Mouse (Mus musculus) heart, embryonic 16.5 days (tissue): ENCODE data around the gene Slc17a1. TPM values are rescaled to one million over a fixed set of nuclear protein-coding genes. Genes with fewer than 3 reads are reported as not detected.

Experiments
- ATAC-seq: fragments of 200-750 bp; cut with Nextera tagmentation; replicated peaks from 2 replicates; pipeline ENCODE4 v1.8.0; 2017; ENCODE audit warnings: moderate number of reproducible peaks; ENCODE audit not compliant: insufficient read depth, low FRiP score; ENCODE audit errors: extremely low read depth
- H3K27ac ChIP-seq: fragments of 300-500 bp; sonication (generic); 2 replicates; pipeline ENCODE4 v1.5.1; 2014; ENCODE audit warnings: mild to moderate bottlenecking, low read length, control low read depth, moderate library complexity
- H3K27me3 ChIP-seq: fragments of 300-500 bp; sonication (generic); 2 replicates; pipeline ENCODE4 v1.6.1; 2014; ENCODE audit warnings: low read length, mixed read lengths; ENCODE audit not compliant: control insufficient read depth, insufficient read depth
- H3K36me3 ChIP-seq: fragments of 300-500 bp; sonication (generic); 2 replicates; pipeline ENCODE4 v1.6.1; 2014; ENCODE audit not compliant: control insufficient read depth, insufficient read depth
- H3K4me1 ChIP-seq: fragments of 300-500 bp; sonication (generic); 2 replicates; pipeline ENCODE4 v1.6.1; 2014; ENCODE audit warnings: low read length, mixed read lengths; ENCODE audit not compliant: control insufficient read depth, insufficient read depth
- H3K4me2 ChIP-seq: fragments of 300-500 bp; sonication (generic); 2 replicates; pipeline ENCODE4 v1.6.1; 2014; ENCODE audit warnings: low read depth, mild to moderate bottlenecking, control low read depth, low read length
- H3K4me3 ChIP-seq: fragments of 300-500 bp; sonication (generic); 2 replicates; pipeline ENCODE4 v1.5.1; 2014; ENCODE audit warnings: mild to moderate bottlenecking, control low read depth, low read length
- H3K9ac ChIP-seq: fragments of 300-500 bp; sonication (generic); 2 replicates; pipeline ENCODE4 v1.6.1; 2014; ENCODE audit warnings: low read length, control low read depth
- H3K9me3 ChIP-seq: fragments of 300-500 bp; sonication (generic); replicated peaks from 2 replicates; pipeline ENCODE4 v1.6.1; 2016; ENCODE audit warnings: low read length; ENCODE audit not compliant: control insufficient read depth
- WGBS: fragments of 180-500 bp; shearing (Covaris S2); extraction: QIAGEN DNeasy Blood & Tissue Kit; methylation state at CpG from one replicate; pipeline ENCODE4 v1.1.7; 2014; 5-methylcytosine and 5-hydroxymethylcytosine counted together
- polyA plus RNA-seq: library from polyadenylated mRNA; unstranded; fragments of >200 nt; fragmentation: Nextera tagmentation; extraction: Ambion mirVana; gene quantifications from 2 replicates; pipeline ENCODE4 v1.2.1, GENCODE M21; 2015

Gene Slc17a1
- not detected in 2 replicates for polyA plus RNA-seq

DNA sequence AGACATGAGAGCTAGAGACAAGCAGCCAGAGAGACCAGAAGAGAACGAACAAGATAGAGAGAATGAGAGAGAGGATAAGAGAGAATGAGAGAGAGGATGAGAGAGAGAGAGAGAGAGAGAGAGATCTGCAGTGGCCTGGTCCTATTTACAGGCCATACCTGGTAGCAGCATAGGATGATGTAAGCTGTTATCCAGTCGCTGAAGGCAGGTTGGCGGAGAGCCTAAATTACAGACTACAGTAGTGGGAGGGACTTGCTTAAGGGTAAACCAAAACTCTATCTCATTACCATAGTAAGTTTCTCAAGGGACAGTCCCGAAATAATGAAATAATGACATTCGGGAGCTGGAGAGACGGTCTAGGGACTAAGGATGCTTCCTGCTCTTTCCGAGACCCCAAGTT lies at the start of gene Slc17a1:
TSS of gene Slc17a1 (plus strand) at position 346 of the 400 bp plus-strand sequence.
- H3K27ac ChIP-seq = no peak within 1 kb of the TSS
- H3K9me3 ChIP-seq = no peaks in the 10 kb centered on the region
- no peak within 1 kb of the TSS for H3K4me3 ChIP-seq
- no peak within 1 kb of the TSS for H3K4me2 ChIP-seq
- WGBS = 70% methylated on average over 7 of the region's 7 CpGs
- H3K36me3 ChIP-seq = no peaks in the 10 kb centered on the region
- no peak for ATAC-seq
- H3K9ac ChIP-seq = no peak within 1 kb of the TSS
- H3K27me3 ChIP-seq = no peaks in the 10 kb centered on the region
- no peaks in the 10 kb centered on the region; the same call in 1 of the 2 replicates for H3K4me1 ChIP-seq

DNA sequence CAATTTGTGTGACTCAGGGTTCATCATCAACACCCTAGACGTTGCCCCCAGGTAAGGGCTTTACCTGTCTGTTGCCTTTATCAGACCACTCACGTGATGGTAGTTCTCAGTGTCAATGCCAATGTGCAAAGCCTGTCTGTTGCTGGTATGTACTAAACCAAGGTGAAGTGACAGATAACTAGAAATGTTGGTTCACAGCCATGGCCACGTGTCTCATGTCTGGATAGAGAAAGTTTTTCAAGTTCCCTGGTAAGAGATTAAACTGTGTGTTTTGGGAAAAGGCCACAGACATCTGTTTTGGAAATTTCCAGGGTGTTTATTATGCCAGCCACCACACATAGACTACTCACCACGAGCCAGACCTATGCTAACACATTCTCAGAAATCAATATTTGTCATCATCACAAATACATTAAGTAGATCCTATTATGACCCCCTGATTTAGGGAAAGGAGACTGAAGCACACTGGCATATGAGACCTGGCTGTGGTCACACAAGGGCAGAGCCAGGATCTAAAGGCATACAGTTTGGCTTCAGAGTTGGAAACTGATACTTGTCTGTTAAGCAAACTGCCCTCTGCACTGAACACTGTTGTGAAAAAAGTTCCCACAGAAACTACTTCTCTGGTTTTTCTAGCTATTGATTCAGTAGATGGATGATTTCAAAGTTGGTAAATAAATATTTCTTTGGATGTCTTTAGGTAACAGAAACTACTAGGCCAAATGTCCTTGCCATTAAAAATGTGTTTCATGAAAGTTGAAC lies 47.2 kb upstream of the Slc17a1 start:
- H3K9ac ChIP-seq = no peak overlapping the region
- no peak overlapping the region for H3K4me2 ChIP-seq
- no peak overlapping the region for H3K27ac ChIP-seq
- H3K9me3 ChIP-seq = no peaks in the 10 kb centered on the region
- ATAC-seq = no peak
- H3K36me3 ChIP-seq = no peaks in the 10 kb centered on the region
- WGBS = 59% methylated on average over 4 of the region's 4 CpGs
- no peaks in the 10 kb centered on the region for H3K27me3 ChIP-seq
- no peak overlapping the region for H3K4me3 ChIP-seq
- 0 out of 2 replicates have a peak, but pooled peaks cover 3% of the 10 kb centered on the region for H3K4me1 ChIP-seq

DNA sequence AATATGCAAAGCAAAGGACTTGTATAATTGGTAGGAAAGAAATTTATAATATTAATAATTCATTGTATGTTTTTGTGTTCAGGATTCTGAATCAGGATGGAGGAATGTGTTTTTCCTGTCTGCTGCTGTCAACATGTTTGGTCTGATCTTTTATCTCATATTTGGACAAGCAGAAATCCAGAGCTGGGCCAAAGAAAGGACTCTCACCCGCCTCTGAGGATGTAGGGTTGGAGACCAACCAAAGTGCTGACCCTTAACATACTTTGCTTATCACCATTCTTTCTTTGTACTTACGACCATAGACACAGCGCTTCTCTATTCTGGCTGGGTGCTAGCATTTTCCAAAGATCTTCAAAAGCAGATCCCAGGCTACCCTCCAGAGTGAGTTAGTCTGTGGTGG lies 45.3 kb upstream of the Slc17a1 start:
- no peaks in the 10 kb centered on the region for H3K9me3 ChIP-seq

DNA sequence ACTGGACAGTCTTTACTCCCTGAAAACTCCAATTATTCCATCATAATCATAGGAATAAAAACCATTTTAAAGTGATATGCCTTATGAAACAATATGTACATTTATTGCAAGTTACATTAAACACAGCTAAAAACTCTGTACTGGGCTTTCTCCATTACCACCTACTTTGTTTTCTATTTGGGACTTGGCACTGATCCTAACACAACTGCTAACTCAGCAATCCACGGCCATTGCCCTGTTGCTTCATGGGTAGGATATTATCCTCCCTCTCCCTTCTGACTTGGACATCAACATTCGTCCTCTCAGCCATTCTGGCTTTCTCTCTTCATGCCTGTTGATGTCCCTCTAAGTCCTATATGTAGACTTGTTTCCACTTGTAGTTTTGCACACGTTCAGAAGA lies 40.9 kb upstream of the Slc17a1 start:
- no peak overlapping the region for H3K27ac ChIP-seq
- H3K27me3 ChIP-seq = no peaks in the 10 kb centered on the region
- no peak overlapping the region for H3K4me3 ChIP-seq
- H3K4me1 ChIP-seq = 0 out of 2 replicates have a peak, but pooled peaks cover 3% of the 10 kb centered on the region
- no peak overlapping the region for H3K4me2 ChIP-seq
- H3K9ac ChIP-seq = no peak overlapping the region
- H3K36me3 ChIP-seq = no peaks in the 10 kb centered on the region
- H3K9me3 ChIP-seq = no peaks in the 10 kb centered on the region
- 58% methylated on average over 3 of the region's 3 CpGs for WGBS
- no peak for ATAC-seq

More for the DNA sequence above, 45.3 kb upstream of the Slc17a1 start:
- no peak overlapping the region for H3K4me2 ChIP-seq
- 25% methylated on average over 3 of the region's 3 CpGs for WGBS
- no peak for ATAC-seq
- H3K27ac ChIP-seq = no peak overlapping the region
- H3K27me3 ChIP-seq = no peaks in the 10 kb centered on the region
- H3K9ac ChIP-seq = no peak overlapping the region
- H3K4me1 ChIP-seq = 0 out of 2 replicates have a peak, but pooled peaks cover 3% of the 10 kb centered on the region
- H3K4me3 ChIP-seq = no peak overlapping the region
- no peaks in the 10 kb centered on the region for H3K36me3 ChIP-seq

DNA sequence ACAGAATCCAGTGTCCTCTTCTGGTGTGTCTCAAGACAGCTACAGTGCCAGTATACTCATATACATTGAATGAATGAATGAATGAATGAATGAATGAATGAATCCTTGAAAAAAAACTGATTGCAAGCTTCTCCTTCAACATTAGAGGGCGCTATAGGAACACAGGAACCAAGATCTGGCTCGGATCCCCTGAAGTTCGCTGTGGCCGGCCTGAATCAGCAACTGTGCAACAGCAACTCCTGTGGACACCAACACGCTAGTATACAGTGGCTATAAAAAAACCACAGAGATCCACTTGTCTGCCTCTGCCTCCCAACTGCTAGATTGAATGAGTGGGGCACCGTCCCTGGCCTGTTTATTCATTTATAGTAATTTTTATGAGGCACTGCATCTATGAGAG lies 34.5 kb upstream of the Slc17a1 start:
- Histone ChIP-seq H3K9ac (no peak overlapping the region), H3K4me1 (no peaks in the 10 kb centered on the region), H3K4me3 (no peak overlapping the region), H3K27ac (no peak overlapping the region), H3K4me2 (no peak overlapping the region), H3K9me3 (0 out of 2 replicates have a peak, but pooled peaks cover 2% of the 10 kb centered on the region), H3K27me3 (no peaks in the 10 kb centered on the region), H3K36me3 (no peaks in the 10 kb centered on the region)
- no peak for ATAC-seq
- 13% methylated on average over 6 of the region's 6 CpGs for WGBS

DNA sequence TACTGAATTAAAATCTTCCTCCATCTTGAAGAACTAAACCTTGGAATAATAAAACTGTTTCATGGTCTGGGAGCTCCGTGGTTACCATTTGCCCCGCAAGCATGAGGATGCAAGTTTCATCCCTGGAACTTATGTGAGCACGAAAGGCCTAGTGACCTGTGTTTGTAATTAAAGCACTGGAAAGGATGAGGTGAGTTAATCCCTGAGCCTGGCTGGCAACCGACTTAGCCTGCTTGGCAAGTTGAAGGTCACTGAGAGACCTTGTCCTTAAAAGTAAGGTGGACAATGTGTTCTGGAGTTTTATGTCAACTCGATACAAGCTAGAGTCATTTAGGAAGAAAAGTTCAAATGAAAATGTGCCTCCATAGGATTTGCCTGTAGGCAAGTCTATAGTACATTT lies 32.7 kb upstream of the Slc17a1 start:
- H3K4me1 ChIP-seq = no peaks in the 10 kb centered on the region
- H3K27me3 ChIP-seq = no peaks in the 10 kb centered on the region
- no peak overlapping the region for H3K4me2 ChIP-seq
- H3K9me3 ChIP-seq = 0 out of 2 replicates have a peak, but pooled peaks cover 2% of the 10 kb centered on the region
- no peak for ATAC-seq
- no peak overlapping the region for H3K4me3 ChIP-seq
- no peaks in the 10 kb centered on the region for H3K36me3 ChIP-seq
- no peak overlapping the region for H3K9ac ChIP-seq
- WGBS = 86% methylated on average over 5 of the region's 5 CpGs
- no peak overlapping the region for H3K27ac ChIP-seq

DNA sequence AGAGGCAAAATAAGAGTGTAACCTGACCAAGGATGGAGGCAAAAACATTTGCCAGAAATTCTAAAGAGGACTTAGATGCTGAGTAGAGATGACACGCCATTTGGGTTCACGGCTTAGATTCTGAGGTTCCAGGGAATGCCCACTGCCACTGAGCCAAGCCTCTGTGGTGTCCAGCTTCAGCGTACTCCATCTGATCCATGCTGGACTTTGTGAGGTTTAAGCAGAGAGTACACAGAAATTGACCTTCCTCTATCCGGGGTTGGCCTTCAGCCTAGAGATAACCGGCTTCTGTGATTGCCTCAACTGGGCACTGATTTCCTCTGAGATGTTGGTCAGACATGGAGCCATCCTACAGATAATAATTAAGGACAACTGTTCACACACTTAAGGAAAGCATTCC lies 30.9 kb upstream of the Slc17a1 start:
- no peak overlapping the region for H3K4me3 ChIP-seq
- H3K36me3 ChIP-seq = no peaks in the 10 kb centered on the region
- 83% methylated on average over 5 of the region's 5 CpGs for WGBS
- H3K4me2 ChIP-seq = no peak overlapping the region
- no peak overlapping the region for H3K27ac ChIP-seq
- no peak for ATAC-seq
- no peaks in the 10 kb centered on the region for H3K4me1 ChIP-seq
- no peaks in the 10 kb centered on the region for H3K27me3 ChIP-seq
- 0 out of 2 replicates have a peak, but pooled peaks cover 2% of the 10 kb centered on the region for H3K9me3 ChIP-seq
- no peak overlapping the region for H3K9ac ChIP-seq

DNA sequence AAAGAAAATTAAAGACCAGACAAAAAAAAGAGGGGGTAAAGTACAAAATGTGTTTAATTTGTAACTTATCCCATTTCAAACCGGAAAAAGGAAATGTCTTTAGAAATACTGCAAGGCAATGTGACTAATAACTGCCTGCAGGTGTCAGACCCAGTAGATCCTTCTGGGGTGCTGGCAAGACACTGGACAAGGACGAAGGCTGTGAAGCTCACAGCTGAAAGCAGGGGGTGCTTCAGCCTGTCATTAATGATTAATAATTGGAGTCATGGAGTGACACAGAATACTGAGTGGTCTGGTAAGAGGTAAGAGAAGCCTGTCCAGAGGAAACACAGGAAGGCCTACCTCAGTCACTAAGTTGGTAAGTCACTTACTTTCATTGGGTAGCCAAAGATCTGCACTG lies 28.2 kb upstream of the Slc17a1 start, which contains the start of gene Slc17a3:
TSS of gene Slc17a3 (plus strand) at position 127 of the 400 bp plus-strand sequence.
- Histone ChIP-seq H3K9me3 (0 out of 2 replicates have a peak, but pooled peaks cover 2% of the 10 kb centered on the region), H3K4me2 (no peak within 1 kb of the TSS), H3K4me1 (no peaks in the 10 kb centered on the region), H3K36me3 (no peaks in the 10 kb centered on the region), H3K4me3 (no peak within 1 kb of the TSS), H3K27me3 (no peaks in the 10 kb centered on the region), H3K9ac (no peak within 1 kb of the TSS), H3K27ac (no peak within 1 kb of the TSS)
- ATAC-seq = no peak
- WGBS = 86% methylated on average over 2 of the region's 2 CpGs

DNA sequence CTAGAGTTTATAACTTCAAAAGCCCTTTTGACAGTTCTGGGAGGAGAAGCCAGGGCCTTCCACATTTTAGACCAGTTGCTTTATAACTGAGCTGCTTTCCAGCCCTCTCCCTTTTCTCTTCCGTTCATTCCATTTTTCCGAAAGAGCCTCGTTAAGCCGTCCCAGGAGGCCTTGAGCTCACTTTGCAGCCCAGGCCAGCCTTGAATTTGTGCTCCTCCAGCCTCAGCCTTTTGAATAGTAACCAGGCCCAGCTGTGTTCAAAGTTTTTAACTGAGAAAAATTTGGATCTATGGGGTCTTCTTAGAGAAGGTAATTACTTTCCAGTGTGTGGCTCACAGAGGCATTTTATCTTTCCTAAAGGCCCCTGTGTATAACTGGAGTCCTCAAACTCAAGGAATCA lies 21.7 kb upstream of the Slc17a1 start:
- no peak overlapping the region for H3K4me3 ChIP-seq
- no peak overlapping the region for H3K4me2 ChIP-seq
- no peaks in the 10 kb centered on the region for H3K36me3 ChIP-seq
- H3K27ac ChIP-seq = no peak overlapping the region
- no peaks in the 10 kb centered on the region for H3K9me3 ChIP-seq
- ATAC-seq = no peak
- no peaks in the 10 kb centered on the region for H3K27me3 ChIP-seq
- H3K4me1 ChIP-seq = no peaks in the 10 kb centered on the region
- 71% methylated on average over 4 of the region's 4 CpGs for WGBS
- no peak overlapping the region for H3K9ac ChIP-seq
